Mouse (Mus musculus) forebrain, embryonic 15.5 days (tissue): ENCODE results near the gene Pacrg. TPM values are rescaled to one million over a fixed set of nuclear protein-coding genes. Genes with fewer than 3 reads are reported as not detected.
A peak's percentile ranks its signal among the peaks of the same experiment; 100 is the strongest.

Experiments
- ATAC-seq: fragments of 200-750 bp; cut with Nextera tagmentation; replicated peaks from 2 replicates; pipeline ENCODE4 v1.8.0; 2017; ENCODE audit warnings: mild to moderate bottlenecking, moderate TSS enrichment, moderate library complexity
- H3K27ac ChIP-seq: fragments of 300-500 bp; sonication (generic); replicated peaks from 2 replicates; pipeline ENCODE4 v1.5.1; 2015; ENCODE audit warnings: mild to moderate bottlenecking, inconsistent platforms
- H3K27me3 ChIP-seq: fragments of 300-500 bp; sonication (generic); 2 replicates; pipeline ENCODE4 v1.6.1; 2015; ENCODE audit warnings: inconsistent platforms
- H3K36me3 ChIP-seq: fragments of 300-500 bp; sonication (generic); 2 replicates; pipeline ENCODE4 v1.6.1; 2015; ENCODE audit warnings: mild to moderate bottlenecking, inconsistent platforms
- H3K4me1 ChIP-seq: fragments of 300-500 bp; sonication (generic); 2 replicates; pipeline ENCODE4 v1.6.1; 2015; ENCODE audit warnings: inconsistent platforms
- H3K4me2 ChIP-seq: fragments of 300-500 bp; sonication (generic); replicated peaks from 2 replicates; pipeline ENCODE4 v1.6.1; 2015; ENCODE audit warnings: mild to moderate bottlenecking, inconsistent platforms
- H3K4me3 ChIP-seq: fragments of 300-500 bp; sonication (generic); 2 replicates; pipeline ENCODE4 v1.5.1; 2015; ENCODE audit warnings: mild to moderate bottlenecking, inconsistent platforms
- H3K9ac ChIP-seq: fragments of 300-500 bp; sonication (generic); replicated peaks from 2 replicates; pipeline ENCODE4 v1.6.1; 2015; ENCODE audit warnings: mild to moderate bottlenecking, inconsistent platforms
- H3K9me3 ChIP-seq: fragments of 300-500 bp; sonication (generic); 2 replicates; pipeline ENCODE4 v1.6.1; 2016; ENCODE audit warnings: inconsistent platforms
- WGBS: fragments of 180-500 bp; shearing (Covaris S2); methylation state at CpG from one replicate; pipeline ENCODE4 v1.1.7; 2015; ENCODE audit warnings: mixed read lengths; 5-methylcytosine and 5-hydroxymethylcytosine counted together
- polyA plus RNA-seq: library from polyadenylated mRNA; unstranded; fragments of >200 nt; fragmentation: Nextera tagmentation; extraction: Ambion mirVana; gene quantifications from 2 replicates; pipeline ENCODE4 v1.2.1, GENCODE M21; 2015

Gene Pacrg
- polyA plus RNA-seq, 1 experiment from 2014 or later = 9.7 TPM

GRCm38 (mm10) chr17:10365501-10366482 is 474.3 kb downstream of the Pacrg start:
- Histone ChIP-seq H3K9me3 (no peaks in the 10 kb centered on the region), H3K4me2 (no peak overlapping the region), H3K27me3 (no peaks in the 10 kb centered on the region), H3K4me3 (no peak overlapping the region), H3K27ac (no peak overlapping the region), H3K4me1 (no peaks in the 10 kb centered on the region), H3K36me3 (no peaks in the 10 kb centered on the region), H3K9ac (no peak overlapping the region)
- no peak for ATAC-seq
- WGBS = 64% methylated on average over 13 of the region's 13 CpGs

- H3K36me3 ChIP-seq = no peaks in the 10 kb centered on the region
- ATAC-seq = no peak
- no peak overlapping the region for H3K4me3 ChIP-seq
- H3K4me1 ChIP-seq = peaks cover 3% of the 10 kb centered on the region; the same call in 1 of the 2 replicates
- no peaks in the 10 kb centered on the region for H3K27me3 ChIP-seq
- no peaks in the 10 kb centered on the region for H3K9me3 ChIP-seq
- H3K9ac ChIP-seq = no peak overlapping the region
- no peak overlapping the region for H3K4me2 ChIP-seq
- H3K27ac ChIP-seq = no peak overlapping the region
- 94% methylated on average over 3 of the region's 3 CpGs for WGBS
These were observed 477.0 kb downstream of the Pacrg start for GRCm38 (mm10) chr17:10363151-10363550.

GRCm38 (mm10) chr17:10361882-10362291 is 478.2 kb downstream of the Pacrg start:
- Histone ChIP-seq H3K36me3 (no peaks in the 10 kb centered on the region), H3K9ac (no peak overlapping the region), H3K9me3 (no peaks in the 10 kb centered on the region), H3K4me3 (no peak overlapping the region), H3K4me2 (no peak overlapping the region), H3K27ac (no peak overlapping the region), H3K4me1 (peaks cover 7% of the 10 kb centered on the region), H3K27me3 (no peaks in the 10 kb centered on the region)
- WGBS = 92% methylated on average over 7 of the region's 7 CpGs
- no peak for ATAC-seq

GRCm38 (mm10) chr17:10360738-10361137 is 479.4 kb downstream of the Pacrg start:
- WGBS = 59% methylated on average over 4 of the region's 4 CpGs
- no peaks in the 10 kb centered on the region for H3K9me3 ChIP-seq
- no peak overlapping the region for H3K9ac ChIP-seq
- H3K4me3 ChIP-seq = no peak overlapping the region
- ATAC-seq = no peak
- H3K4me1 ChIP-seq = peaks cover 7% of the 10 kb centered on the region
- H3K27ac ChIP-seq = no peak overlapping the region
- H3K36me3 ChIP-seq = no peaks in the 10 kb centered on the region
- no peak overlapping the region for H3K4me2 ChIP-seq
- no peaks in the 10 kb centered on the region for H3K27me3 ChIP-seq

GRCm38 (mm10) chr17:10359466-10359865 is 480.6 kb downstream of the Pacrg start:
- Histone ChIP-seq H3K9ac (no peak overlapping the region), H3K27me3 (no peaks in the 10 kb centered on the region), H3K4me1 (peaks cover 7% of the 10 kb centered on the region), H3K4me2 (no peak overlapping the region), H3K9me3 (no peaks in the 10 kb centered on the region), H3K36me3 (no peaks in the 10 kb centered on the region), H3K27ac (no peak overlapping the region), H3K4me3 (no peak overlapping the region)
- ATAC-seq = no peak
- 90% methylated on average over 14 of the region's 14 CpGs for WGBS

- H3K36me3 ChIP-seq = no peaks in the 10 kb centered on the region
- no peaks in the 10 kb centered on the region for H3K27me3 ChIP-seq
- H3K9ac ChIP-seq = no peak overlapping the region
- H3K4me2 ChIP-seq = 0 out of 2 replicates have a peak overlapping the region, but pooled peaks have one; percentile 16
- no peaks in the 10 kb centered on the region for H3K9me3 ChIP-seq
- peaks cover 7% of the 10 kb centered on the region for H3K4me1 ChIP-seq
- WGBS = 49% methylated on average over 12 of the region's 12 CpGs
- no peak overlapping the region for H3K4me3 ChIP-seq
- no peak overlapping the region for H3K27ac ChIP-seq
- ATAC-seq = no peak; the same call in 1 of the 2 replicates
These were observed 482.8 kb downstream of the Pacrg start for GRCm38 (mm10) chr17:10357348-10357747.

- WGBS = 61% methylated on average over 6 of the region's 6 CpGs
- Histone ChIP-seq H3K4me1 (peaks cover 7% of the 10 kb centered on the region), H3K4me3 (no peak overlapping the region), H3K27ac (no peak overlapping the region), H3K9me3 (no peaks in the 10 kb centered on the region), H3K36me3 (no peaks in the 10 kb centered on the region), H3K27me3 (no peaks in the 10 kb centered on the region), H3K4me2 (no peak overlapping the region), H3K9ac (no peak overlapping the region)
- no peak for ATAC-seq
These were observed 483.8 kb downstream of the Pacrg start for GRCm38 (mm10) chr17:10356294-10356693.

GRCm38 (mm10) chr17:10355746-10356145 is 484.4 kb downstream of the Pacrg start:
- no peaks in the 10 kb centered on the region for H3K9me3 ChIP-seq
- ATAC-seq = no peak
- peaks cover 6% of the 10 kb centered on the region for H3K4me1 ChIP-seq
- H3K27me3 ChIP-seq = no peaks in the 10 kb centered on the region
- H3K4me2 ChIP-seq = no peak overlapping the region
- no peak overlapping the region for H3K9ac ChIP-seq
- H3K27ac ChIP-seq = no peak overlapping the region
- no peak overlapping the region for H3K4me3 ChIP-seq
- no peaks in the 10 kb centered on the region for H3K36me3 ChIP-seq
- 42% methylated on average over 8 of the region's 8 CpGs for WGBS

Other genes with a start within 250 kb of the Pacrg start
- 2.6 and 3.6 TPM in 2 replicates for gene Prkn, start 73 bp upstream of the Pacrg start, polyA plus RNA-seq